Mouse (Mus musculus) bone marrow, adult 2 months (tissue): ENCODE measurements around the gene Slc17a9. TPM values are rescaled to one million over a fixed set of nuclear protein-coding genes. Genes with fewer than 3 reads are reported as not detected.

Experiments
- H3K27ac ChIP-seq: fragments of 200-500 bp; 2 replicates; pipeline ENCODE4 v1.5.1; 2012; ENCODE audit warnings: low read depth, mild to moderate bottlenecking, control low read depth, inconsistent platforms, low read length; ENCODE audit not compliant: control insufficient read depth, poor library complexity, insufficient read depth
- H3K4me1 ChIP-seq: fragments of 200-500 bp; 2 replicates; pipeline ENCODE4 v1.6.1; 2011; ENCODE audit warnings: low read length; ENCODE audit not compliant: control insufficient read depth, insufficient read depth
- H3K4me3 ChIP-seq: fragments of 200-500 bp; replicated peaks from 2 replicates; pipeline ENCODE3; 2011; ENCODE audit warnings: mild to moderate bottlenecking, low read depth, low read length, control low read depth; ENCODE audit not compliant: control insufficient read depth
- CTCF ChIP-seq: fragments of 200-500 bp; IDR thresholded peaks from 2 replicates; pipeline ENCODE4 v1.5.1; 2011; ENCODE audit warnings: low read length, control low read depth; ENCODE audit not compliant: control insufficient read depth, insufficient read depth
- POLR2A ChIP-seq: fragments of 200-500 bp; IDR thresholded peaks from 2 replicates; pipeline ENCODE4 v1.6.1; 2011; ENCODE audit warnings: low read depth, mild to moderate bottlenecking, control low read depth, low read length, borderline replicate concordance; ENCODE audit not compliant: control insufficient read depth
- WGBS: fragments of 180-500 bp; shearing (Covaris S2); methylation state at CpG from one replicate; pipeline ENCODE4 v1.1.7; 2018; 5-methylcytosine and 5-hydroxymethylcytosine counted together
- polyA plus RNA-seq: library from polyadenylated mRNA; stranded (reverse); fragments of >200 nt; gene quantifications from 2 replicates; pipeline ENCODE4 v1.2.4, GENCODE M21; 2011; ENCODE audit warnings: low replicate concordance; ENCODE audit not compliant: missing spikeins, insufficient read depth, insufficient read length

Gene Slc17a9
- polyA plus RNA-seq, 1 experiment = 35.6 TPM

GRCm38 (mm10) chr2:180754976-180755688 is 30.1 kb downstream of the Slc17a9 start:
- Histone ChIP-seq H3K4me1 (no peaks in the 10 kb centered on the region), H3K27ac (no peak overlapping the region), H3K4me3 (no peak overlapping the region)
- 72% methylated on average over 5 of the region's 5 CpGs for WGBS
- TF ChIP-seq POLR2A (no peak), CTCF (no peak)

- Histone ChIP-seq H3K27ac (no peak overlapping the region), H3K4me1 (no peaks in the 10 kb centered on the region), H3K4me3 (no peak overlapping the region)
- WGBS = 3% methylated on average over 8 of the region's 8 CpGs
- no peak for TF ChIP-seq POLR2A
- TF ChIP-seq CTCF = no peak
These were observed 30.8 kb downstream of the Slc17a9 start for GRCm38 (mm10) chr2:180755896-180756295.

DNA sequence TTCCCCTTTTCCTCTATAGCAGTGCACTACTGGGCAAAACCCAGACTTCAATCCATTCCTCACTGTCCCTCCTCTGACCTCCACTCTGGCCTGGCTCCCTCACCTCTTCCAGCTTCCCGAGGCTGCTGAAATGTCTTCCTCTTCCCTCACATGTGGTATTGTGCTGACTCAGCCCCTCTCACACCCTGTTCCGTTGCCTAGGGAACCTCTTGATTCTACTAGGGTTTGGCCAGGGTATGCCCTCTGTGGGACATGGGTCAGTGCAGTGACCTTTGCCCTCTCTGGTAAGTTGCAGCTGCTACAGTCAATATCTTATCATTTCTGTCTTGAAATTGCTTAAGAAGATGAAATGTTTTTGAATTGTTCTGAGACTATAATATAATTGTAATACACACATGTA is 31.7 kb downstream of the Slc17a9 start:
- H3K27ac ChIP-seq = no peak overlapping the region
- no peaks in the 10 kb centered on the region for H3K4me1 ChIP-seq
- no peak overlapping the region for H3K4me3 ChIP-seq
- no peak for TF ChIP-seq CTCF
- WGBS = 20% methylated on average over 2 of the region's 2 CpGs

GRCm38 (mm10) chr2:180758513-180759263 is 33.6 kb downstream of the Slc17a9 start:
- WGBS = 56% methylated on average over 15 of the region's 15 CpGs

DNA sequence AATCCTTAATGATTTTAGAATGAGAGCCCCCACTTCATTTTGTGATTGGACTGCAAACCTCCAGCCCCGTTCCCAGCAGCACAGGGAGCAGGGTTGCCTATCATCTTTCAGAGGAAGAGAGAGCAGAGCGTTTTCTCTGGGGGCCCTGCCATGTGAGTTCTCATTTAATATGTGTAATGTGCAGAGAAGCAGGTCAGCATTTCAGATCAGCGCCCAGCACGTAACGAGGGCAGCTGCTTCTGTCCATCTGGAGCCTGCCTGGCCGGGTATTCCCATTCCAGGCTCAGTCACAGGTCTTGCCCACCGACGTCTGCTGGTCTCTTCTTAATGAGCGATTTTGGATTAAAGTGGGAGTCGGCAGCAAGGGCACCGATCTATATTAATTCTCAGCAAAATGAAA is 39.9 kb downstream of the Slc17a9 start:
- Histone ChIP-seq H3K27ac (no peak overlapping the region), H3K4me3 (no peak overlapping the region), H3K4me1 (no peaks in the 10 kb centered on the region)
- no peak for TF ChIP-seq POLR2A
- no peak for TF ChIP-seq CTCF
- WGBS = 76% methylated on average over 11 of the region's 11 CpGs

More at GRCm38 (mm10) chr2:180758513-180759263, 33.6 kb downstream of the Slc17a9 start:
- Histone ChIP-seq H3K4me3 (no peak overlapping the region), H3K4me1 (no peaks in the 10 kb centered on the region), H3K27ac (no peak overlapping the region)
- TF ChIP-seq POLR2A = no peak
- TF ChIP-seq CTCF = no peak

DNA sequence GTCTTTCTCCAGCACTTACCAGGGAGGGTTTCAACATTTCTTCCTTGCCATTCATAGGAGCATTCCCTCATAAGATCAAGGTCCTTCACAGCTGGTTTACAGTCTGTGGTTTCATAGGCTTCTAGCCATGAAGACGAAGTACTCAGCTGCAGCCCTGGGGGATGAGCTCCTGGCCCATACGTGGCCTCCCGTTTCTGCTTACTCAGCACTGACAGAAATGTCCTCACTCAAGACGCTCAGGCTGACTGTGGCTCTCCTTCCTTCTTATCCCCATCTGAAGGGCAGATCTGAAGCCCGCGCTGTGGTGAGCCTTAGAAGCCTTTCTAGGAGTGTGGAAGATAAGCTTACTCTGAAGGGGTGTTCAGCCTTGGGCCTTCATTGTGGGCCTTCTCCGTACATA is 40.6 kb downstream of the Slc17a9 start:
- H3K4me3 ChIP-seq = no peak overlapping the region
- no peak overlapping the region for H3K27ac ChIP-seq
- no peak for TF ChIP-seq POLR2A
- TF ChIP-seq CTCF = no peak
- WGBS = 70% methylated on average over 7 of the region's 7 CpGs
- no peaks in the 10 kb centered on the region for H3K4me1 ChIP-seq

GRCm38 (mm10) chr2:180775223-180775622 is 50.2 kb downstream of the Slc17a9 start:
- 7% methylated on average over 12 of the region's 12 CpGs for WGBS
- no peaks in the 10 kb centered on the region for H3K4me1 ChIP-seq

DNA sequence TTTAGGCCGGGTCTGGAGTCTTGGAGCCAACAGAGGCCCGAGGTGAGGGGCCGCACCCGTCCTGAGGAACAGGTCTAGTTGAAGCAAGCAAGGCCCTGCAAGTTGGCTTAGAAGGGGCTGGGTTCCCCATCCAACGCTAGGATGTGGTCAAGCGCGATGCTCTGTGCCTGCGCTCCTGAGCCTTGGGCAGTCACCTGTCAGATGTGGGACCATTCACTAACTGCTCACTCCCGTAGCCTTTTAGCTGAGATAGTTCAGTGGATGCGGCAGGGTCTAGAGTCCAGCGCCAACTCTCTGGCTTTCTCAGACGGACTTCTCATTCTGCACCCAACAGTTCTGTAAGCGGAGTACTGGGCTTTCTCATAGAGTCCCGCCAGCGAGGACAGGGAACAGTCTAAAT is 50.6 kb downstream of the Slc17a9 start:
- no peaks in the 10 kb centered on the region for H3K4me1 ChIP-seq
- no peak overlapping the region for H3K27ac ChIP-seq
- H3K4me3 ChIP-seq = no peak overlapping the region
- WGBS = 11% methylated on average over 15 of the region's 15 CpGs
- TF ChIP-seq POLR2A = no peak
- TF ChIP-seq CTCF = no peak

More at GRCm38 (mm10) chr2:180775223-180775622, 50.2 kb downstream of the Slc17a9 start:
- TF ChIP-seq CTCF = no peak
- no peak for TF ChIP-seq POLR2A
- no peak overlapping the region for H3K4me3 ChIP-seq
- H3K27ac ChIP-seq = no peak overlapping the region
